Mouse (Mus musculus) c-Kit-positive CD71-negative TER-119-negative erythroid progenitor cells, embryonic 14.5 days (primary cell): ENCODE measurements around the gene Sirpa.

Experiments
- DNase-seq: peaks from one replicate; pipeline ENCODE4 v3.0.0-alpha.2; 2013; ENCODE audit warnings: low read depth

Sirpa gene

DNA sequence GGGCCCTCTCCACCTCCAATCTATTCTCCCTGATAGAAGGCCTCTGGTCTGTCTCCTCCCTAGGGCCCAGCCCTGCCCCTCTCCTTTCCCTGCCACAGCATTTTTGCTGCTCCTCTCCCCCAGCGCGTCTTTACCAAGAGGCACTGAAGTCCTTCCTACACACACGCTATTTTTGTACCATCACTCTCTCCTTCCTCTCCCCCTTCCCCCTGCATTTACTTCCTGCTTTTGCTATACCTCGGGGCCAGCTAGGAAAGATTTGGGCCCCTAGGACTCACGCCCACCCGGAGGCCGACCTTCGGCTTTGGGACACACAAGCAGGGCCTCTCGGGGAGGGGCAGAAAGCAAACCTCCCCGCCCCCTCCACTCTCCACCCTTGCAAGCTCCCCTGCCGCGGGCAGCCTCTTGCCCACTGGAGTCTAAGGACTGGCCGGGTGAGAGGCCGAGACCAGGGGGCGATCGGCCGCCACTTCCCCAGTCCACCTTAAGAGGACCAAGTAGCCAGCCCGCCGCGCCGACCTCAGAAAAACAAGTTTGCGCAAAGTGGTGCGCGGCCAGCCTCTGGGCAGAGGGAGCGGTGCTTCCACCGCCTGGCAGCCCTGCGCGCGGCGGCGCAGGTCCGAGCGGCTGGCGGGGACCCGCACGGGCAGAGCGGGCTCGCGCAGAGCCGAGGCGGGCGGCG, at the start of gene Sirpa:
Gene Sirpa (plus strand): TSS at position 377 of the 682 bp plus-strand sequence.
- no peak for DNase-seq

DNA sequence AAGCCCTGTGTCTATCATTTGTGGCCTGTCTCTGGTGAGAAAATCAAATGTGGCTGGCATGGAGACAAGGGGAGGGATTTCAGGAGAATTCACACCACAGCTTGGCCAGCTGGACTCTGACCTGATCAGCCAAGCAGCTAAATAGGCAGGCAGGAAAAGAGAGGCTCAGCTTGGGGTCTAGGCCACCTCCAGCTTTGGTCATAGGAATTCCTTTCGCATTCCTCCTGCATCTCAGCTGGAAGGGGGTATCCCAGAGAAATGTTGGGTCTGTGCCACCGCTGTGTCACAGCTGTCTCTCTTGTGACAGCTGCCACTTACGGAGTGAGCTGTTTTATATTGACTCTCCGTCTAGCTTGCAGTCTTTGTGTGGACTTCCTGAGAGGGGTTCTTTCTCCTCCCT, 48.2 kb upstream of the Sirpa start:
- no peak for DNase-seq

DNA sequence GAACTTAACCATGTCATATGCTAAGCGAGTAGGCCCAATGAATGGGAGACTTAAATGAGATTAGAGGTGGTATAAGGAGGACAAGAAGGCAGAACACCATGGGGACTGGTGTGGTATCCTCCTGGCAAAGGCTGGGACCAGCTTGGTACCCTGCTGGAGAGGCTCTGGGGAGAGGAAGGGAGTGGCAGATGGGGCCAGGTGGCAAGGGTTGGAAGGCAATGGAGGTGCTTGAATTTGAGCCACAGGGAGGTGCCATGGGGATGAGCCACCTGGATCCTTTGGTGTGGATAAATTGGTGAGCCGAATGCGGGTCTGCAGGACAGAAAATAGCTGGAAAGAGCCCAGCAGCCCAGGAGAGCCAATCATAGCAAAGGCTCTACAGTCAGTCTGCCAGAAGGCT, 47.7 kb upstream of the Sirpa start:
- DNase-seq: no peak

DNA sequence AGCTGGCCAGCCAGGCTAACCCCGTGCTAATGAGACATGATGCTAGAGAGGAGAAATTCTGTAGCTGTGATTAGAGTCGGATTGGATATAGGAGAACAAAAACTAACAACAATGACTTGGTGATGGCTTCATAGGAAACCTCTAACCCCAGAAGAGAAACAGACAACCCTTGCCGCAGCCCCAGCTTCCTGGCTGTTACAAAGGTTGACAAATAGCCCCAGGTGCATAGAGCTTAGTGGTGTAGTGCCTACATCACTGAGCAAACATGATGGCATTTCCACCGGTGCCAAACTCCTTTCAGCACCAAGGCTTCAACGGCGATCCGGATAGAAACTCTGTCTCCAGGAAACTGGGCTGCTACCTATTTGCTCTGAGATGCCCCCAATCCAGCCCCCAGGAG, 47.0 kb upstream of the Sirpa start:
- no peak for DNase-seq

DNA sequence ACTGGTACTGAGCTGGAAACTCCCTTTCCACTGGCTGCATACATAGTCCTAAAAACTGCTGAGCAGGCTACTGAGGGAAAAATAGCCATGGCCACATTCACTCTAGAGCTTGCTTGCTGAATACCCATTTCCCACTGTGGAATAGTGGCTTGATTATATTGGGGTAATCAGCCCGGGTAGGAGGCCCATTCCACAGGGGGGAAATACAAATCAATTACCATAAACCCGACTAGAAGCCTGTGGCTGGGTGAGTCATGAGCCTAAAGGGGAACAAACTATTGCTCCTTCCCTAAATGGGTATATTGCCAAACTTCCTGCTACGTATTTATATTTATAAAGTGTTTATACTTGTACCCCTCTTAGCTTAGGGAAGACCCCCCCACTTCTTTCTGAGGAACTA, 45.9 kb upstream of the Sirpa start:
- peak; percentile 30 for DNase-seq

DNA sequence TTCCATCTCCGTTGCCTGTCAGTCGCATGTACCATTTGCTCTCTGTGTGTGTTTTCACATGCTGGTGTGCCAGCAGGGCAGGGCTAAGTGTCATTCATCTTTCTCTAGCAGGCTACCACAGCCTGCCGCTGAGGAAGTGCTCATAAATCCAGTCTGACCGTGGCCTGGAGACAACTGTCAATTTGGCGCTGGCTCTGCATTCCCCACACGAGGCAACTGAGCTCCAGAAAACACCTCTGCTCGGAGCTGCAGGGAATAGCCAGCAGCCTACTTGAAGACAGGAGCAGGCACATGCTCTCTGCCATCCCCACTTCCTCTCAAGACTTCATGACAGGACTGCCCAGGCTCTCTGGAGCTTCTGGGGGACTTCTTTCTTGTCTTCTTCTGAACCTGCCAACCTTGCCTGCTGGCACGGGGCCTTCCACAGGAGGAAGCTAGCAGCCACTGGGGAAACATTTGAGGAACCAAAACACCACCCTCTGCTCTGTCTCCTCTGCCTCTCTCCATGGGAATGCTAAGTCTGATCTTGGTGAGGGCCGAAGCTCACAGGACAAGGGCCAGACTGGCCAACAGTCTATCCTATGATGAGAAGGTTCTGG, 43.0 kb upstream of the Sirpa start:
- DNase-seq: peak; percentile 9

DNA sequence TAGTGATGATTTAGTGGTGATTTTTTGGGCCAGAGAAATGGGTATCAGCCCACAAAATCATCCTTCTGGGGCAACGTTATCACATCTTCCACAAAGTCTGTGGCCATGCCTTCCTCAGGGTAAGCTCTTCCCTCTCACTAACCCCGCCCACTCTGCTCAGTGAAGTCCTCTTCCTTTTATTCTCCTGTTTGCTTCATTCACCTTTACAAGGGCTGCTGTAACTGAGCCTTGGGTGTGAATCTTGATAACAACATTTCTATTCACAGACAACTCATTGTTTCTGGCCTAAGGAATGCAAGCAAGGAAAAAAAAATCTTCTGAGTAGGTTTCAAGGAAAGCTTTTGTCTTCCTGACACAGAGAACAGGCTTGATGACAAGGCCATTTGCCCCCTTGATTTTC, 41.9 kb upstream of the Sirpa start:
- DNase-seq: no peak

DNA sequence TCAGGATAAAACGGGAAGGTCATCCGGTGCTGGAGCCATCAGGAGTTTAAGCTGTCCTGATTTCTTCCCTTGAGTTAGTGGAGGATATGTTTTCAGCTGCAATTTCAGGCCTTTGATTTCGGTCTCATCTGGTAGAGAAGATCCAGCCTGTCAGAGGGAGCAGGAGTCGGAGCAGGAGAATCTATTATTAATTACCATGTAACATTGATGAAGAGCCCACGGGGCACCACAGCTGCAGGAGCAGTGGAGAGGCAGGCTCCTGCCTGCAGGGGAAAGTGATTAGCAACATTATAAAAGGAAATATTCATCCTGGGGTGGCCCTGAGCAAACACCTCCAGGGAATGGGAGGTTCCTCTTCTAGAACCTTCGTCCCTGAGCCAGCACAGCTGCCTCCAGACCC, 36.6 kb upstream of the Sirpa start:
- DNase-seq: no peak

DNA sequence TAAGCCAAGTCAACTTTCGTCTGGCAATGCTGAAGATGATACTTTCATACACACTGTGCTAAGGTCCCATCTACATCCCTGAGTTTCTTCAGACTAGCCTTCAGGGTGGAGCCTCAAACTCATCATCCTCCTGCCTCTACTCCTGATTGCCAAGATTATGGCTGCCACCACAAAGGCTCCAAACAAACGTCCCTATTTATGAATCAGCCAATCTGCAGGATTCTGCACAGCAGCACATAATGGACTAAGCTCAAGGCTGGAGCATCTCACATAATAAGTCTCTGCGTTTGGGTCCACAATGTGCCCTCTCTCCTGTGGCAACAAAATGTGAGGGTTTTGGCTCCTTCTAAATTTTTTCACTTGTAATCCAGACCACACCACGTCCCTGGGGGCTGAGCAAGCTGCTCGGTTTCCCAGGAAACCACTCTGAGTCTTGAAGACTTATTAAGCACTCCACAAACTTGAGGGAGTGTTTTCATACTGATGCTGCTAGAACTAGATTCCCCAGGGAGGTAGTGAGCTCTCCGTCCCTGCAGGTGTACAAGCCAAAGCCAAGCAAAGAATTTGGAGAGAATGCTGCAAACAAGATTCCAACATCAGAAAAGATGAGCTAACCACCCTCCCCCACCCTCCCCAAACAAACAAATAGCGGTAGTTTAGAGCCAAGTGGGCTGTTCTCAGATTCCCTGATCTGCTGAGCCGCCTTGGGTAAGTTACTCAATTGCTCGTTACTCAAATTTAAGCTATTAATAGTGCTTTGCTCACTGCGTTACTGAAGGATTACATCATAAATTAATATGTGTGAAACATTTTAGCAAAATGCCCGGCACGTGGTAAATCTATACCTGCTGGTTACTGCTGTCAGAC, 34.4 kb upstream of the Sirpa start:
- no peak for DNase-seq

DNA sequence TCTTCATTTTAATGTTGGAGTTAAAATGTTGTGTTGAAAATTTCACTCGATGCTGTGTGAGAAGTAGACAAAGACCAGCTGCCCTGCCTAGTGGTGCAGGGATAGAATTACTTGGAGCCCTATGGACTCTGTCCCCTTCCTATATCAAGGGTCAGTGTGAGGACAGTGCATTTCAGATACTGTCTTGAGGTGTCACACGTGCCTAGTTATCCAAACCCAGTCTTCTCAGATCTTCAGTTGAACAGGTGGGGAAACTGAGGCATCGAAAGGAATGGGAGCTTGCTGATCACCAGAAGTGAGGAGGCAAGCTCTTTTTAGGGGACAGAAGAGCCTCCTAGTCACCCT, 33.8 kb upstream of the Sirpa start:
- DNase-seq: no peak

DNA sequence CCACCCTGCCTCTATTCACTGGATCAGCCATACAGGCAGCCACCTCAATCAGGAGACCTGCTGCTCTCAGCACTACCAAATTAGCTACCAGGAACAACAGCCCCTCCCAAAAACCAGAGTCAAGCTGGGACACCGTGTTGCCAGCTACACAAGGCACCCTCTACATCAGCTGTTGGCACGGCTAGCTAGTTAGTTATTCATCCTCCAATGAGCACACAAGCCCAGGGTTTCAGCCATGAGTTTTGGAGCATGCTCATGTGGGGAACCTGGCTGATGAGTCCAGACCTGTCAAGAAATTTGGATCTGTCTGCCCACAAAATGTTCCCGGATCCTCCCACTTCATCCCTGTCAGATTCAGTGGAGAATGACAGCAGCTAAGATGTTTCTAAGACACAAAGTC, 30.8 kb upstream of the Sirpa start:
- DNase-seq: no peak

DNA sequence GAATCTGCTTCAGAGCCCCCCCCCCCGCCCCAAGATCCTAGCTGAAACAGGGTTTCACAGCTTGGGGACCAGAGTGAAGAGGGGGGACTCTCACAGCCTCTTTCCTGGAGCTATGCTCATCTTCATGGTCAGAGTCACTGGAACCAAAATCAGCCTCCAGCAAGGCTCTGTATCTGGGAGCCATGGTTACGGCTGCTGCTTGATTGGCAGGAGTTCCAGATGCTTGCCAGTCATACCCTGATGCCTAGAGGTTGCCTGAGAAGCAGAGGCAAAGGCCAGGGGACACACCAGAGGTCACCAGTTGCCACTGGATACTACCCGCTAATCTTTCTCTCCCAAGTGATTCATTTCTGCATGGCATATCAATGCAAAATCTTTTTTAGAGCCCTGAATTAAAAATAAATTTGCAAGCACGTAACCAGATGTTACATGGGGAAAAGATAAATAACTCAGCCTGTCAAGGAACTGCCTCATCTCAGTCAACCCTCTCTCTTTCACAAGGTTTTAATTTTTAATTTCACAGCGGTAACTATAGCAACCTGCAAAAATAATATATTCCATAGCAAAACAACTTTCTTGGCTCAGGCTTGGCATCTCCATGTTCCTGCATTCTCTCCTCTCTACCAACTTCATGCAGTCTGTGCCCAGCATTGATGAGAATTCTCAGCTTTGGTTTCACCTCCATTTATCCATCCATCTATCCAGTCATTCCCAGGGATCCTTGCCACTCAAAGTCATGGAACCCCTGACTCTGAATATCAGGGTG, 28.5 kb upstream of the Sirpa start:
- DNase-seq: no peak

DNA sequence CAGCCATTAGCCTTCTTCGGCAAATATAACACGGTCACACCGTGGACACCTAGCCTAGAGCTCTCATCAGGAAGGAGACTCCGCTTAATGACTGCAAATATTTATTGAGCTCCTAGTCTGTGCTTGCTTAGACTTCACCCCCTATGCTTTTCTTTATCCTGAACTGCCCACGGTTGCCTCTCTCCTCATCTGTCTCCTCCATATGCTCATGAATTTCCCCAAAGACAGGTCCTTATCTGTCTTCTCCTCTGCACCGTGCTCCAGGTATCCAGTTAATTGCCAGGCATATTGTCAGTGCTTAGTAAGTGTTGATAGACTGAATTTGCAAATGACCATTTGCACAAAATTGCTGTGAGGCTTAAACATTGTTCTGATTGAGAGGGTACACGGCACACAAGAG, 23.5 kb upstream of the Sirpa start:
- no peak for DNase-seq

DNA sequence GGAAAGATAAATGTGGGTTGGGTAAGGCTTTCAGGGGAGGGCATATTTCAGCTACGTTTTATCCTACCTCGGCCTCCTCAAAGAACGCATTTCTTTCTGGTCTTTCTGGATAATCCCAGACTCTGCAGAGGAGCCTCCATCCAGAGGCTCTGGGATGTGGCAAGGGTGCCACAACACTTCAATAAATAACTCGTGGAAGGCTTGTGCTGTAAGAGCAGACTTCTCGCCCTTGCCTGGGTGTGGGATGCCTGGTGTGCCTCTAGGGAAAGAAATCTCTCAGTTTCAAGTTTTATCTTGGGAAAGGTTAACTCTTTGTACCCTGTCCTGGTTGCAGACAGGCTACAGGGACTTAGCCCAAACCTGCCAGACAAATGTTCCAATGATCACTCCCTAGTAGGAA, 23.1 kb upstream of the Sirpa start:
- no peak for DNase-seq

DNA sequence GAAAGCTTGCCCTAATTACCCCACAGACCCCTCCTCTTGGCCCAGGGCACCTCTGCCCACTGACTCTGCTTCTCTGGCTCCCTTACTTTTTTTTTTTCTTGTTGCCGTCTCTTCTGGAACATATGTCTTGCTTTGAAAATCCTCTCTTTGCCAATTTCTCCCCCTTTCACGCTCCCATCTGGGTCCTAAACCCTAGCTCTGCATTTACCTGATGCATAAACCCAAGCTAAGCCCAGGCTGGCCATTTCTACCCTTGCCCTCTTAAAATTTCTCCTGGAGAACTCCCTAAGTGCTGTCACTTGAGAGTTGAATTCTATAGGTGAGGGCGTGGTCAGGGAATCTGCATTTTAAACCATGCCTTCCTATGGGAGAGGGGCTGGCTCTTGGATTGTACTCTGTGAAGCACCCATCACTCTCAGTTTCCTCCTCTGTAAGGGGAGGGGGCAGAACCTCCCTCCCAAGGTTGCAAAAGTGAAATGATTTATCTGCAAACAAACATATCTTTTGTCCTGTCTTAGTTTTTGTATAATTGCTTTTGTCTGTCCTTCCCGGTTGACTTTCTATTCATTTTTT, 18.8 kb upstream of the Sirpa start:
- no peak for DNase-seq

DNA sequence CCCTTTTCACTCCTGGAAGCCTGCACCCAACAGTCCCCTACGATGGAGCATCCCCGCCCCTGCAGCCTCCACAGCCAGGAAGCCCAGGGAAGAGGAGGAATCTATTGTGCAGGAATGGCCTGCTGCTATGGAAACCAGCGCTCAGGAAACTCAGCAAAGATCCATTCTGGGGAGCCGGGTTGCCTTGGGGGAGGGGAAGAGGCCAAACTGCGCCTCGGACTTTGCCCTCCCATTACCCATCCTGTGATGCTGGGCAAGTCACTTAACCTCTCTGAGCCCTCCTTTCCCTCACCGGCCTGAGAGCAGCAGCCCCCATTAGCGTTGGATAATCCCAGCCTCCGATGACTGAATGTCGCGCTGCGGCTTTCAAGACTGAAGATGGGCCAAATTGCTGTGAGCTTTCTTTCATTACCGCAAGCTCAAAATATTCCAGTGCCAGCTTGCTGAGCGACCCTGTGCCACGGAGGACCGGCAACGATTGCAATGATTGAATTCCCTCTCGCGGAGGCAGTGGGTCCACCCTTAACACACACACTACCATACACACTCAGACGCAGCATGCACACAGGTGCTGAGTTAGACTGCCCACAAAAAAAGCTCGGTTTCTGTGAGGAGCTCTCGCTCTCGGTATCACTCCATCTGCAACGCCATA, 18.1 kb upstream of the Sirpa start:
- DNase-seq: no peak

DNA sequence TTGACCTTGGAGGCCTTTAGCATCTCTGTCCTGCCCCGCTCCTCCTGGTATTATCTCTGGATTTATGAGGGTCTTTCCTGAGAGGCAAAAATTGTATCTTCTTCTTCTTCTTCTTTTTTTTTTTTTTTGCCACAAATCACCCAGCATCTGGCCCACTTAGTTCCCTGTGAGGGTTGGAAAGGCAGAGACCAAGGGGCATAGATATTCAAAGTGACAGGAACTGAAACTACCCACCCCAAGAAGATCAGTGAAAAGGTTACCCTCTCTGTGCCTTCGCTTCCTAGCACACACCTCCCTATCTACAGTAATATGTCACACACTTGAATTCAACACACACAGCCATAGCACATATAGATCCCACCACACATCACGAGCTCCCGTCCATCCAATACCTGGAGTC, 17.5 kb upstream of the Sirpa start:
- no peak for DNase-seq

DNA sequence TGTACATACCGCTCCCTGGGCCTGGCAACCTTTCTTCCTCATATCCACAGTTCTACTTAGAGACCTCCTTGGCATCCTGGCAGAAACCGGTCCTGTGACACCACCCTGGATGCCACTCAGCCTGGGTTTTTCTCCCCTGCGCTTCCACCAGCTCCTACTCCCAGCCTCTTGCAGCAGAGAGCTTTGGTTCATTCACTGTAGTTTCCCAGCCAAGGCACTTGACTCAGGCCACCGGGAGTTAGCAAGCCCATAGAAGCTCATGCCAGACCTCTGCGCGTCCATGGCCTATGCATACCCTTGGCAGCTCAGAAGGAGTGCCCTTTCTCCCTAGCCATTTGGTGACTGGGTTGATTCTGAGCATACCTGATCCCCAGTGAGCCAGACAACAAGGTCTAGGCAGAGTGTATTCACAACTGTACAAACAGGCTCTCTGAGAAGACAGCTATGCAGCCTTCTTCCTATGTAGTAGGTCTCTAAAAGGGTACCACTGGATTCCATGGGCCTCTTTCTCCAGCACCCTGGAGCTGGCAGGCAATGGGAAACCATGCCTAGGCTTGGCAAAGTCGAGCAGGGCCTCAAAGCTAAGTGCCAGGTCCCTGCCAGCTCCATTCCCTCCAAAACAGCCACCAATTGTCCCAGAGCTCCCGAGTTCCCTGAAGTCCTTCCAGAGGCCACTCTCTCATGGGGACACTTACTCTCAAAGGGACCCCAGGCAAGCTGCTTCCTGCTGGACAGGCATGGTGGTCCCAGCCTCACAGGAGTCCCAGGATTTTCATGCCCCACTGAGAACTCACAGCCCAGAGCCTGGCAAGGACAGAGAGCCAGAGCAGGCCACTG, 15.8 kb upstream of the Sirpa start:
- DNase-seq: no peak

DNA sequence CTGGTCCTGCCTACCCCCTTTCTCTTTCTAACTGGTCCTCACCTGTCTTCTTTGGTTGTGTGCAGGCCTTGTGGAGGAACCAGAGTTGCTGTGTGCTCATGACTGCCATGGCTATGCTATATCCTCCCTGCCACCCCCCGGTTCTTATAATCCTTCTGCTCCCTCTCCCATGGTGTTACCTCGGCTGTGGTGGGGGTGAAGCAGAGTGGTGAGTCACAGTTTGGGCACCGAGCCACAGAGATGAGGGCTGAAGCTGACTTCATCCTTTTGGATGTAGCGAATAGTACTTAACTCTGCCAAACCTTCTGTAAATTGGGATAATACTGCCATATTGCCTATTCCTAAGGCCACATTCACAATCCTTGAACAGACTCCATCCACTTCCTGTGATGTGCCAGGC, 12.0 kb upstream of the Sirpa start:
- no peak for DNase-seq

DNA sequence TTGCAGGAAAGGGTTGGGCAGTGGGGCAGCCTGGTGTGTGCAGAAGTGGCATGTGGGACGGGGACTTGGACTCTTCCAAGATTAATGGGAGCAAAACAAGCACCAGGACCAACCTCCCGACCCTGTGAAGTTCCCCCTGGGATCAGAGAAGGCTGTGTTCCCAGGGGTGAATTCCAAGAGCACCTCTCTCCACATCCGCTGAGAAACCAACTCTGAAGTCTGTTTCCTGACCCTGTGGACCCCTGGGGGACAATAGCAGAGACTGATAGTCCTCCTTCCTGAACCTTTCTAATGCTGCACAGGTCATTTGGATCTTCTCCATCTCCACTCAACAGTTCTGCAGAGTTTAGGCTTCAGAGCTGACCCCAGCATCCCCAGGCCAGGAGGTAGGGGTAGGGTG, 10.8 kb upstream of the Sirpa start:
- no peak for DNase-seq

DNA sequence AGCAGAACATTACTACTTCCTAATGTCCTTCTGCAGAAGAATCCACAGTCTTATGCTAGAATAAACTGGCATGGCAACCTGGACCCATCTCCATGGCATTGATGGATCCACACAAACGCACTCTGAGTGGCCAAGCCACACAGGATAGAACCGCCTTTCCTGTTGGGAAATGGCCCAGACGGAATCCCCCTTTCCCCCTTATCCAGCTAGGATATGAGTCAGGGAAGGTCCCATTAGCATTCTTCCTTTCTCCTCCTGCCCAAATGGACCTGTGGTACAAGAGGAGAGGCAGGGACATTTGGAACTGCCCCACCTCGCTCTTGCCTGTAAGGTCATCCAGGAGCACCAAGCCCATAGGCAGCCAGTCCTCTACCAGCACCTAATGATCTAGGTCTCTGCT, 10.4 kb upstream of the Sirpa start:
- DNase-seq: no peak
